Mouse (Mus musculus): ENCODE data around the gene Fam160a1.

Fam160a1 gene

GRCm38 (mm10) chr3:85820839-85821548 is 3.9 kb upstream of the Fam160a1 start:
- DNase-seq: no peak

DNA sequence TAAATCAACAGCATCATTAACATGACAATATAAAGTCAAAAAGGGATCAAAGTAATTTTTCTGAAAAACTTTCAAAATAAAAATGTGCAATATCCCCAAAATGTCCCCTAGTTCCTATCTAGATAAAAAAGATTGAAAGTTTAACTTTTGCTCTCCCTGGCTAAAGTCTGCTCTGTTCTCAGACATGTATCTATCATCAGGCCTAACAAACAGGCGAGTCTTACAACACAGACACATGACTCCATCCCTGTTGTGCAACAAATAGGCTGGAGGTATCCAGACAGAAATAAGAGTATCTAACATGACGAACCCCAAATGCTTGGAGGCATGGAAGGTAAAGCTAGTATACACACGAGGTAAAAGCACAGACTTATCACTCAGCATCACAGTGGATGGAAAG is 2.2 kb upstream of the Fam160a1 start:
- DNase-seq: no peak

GRCm38 (mm10) chr3:85814241-85814640 is 2.9 kb downstream of the Fam160a1 start:
- no peak for DNase-seq

- DNase-seq: no peak
These were observed 3.7 kb downstream of the Fam160a1 start for GRCm38 (mm10) chr3:85813101-85814014.

DNA sequence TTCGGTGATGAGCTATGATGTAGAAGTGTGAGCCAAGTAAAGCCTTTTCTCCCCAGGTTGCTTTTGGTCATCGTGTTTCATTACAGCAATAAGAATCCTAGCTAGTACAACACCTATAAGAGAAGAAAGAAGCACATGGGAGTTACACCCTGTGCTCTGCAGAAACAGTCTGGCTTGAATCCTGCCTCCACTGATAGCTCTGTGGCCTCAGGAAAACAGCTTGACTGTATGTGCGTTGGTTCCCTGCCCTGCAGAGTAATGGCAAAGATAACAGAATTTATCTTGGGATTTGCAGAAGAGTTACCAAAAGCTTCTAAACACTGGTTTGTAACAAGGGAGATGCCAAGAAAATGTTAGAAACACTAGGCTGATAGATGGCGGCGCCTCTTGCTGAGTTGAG is 5.1 kb downstream of the Fam160a1 start:
- DNase-seq: no peak

GRCm38 (mm10) chr3:85793166-85793565 is 23.9 kb downstream of the Fam160a1 start:
- no peak for DNase-seq

GRCm38 (mm10) chr3:85789748-85790147 is 27.3 kb downstream of the Fam160a1 start:
- peak; percentile 6 for DNase-seq

GRCm38 (mm10) chr3:85786501-85786900 is 30.6 kb downstream of the Fam160a1 start:
- no peak for DNase-seq

DNA sequence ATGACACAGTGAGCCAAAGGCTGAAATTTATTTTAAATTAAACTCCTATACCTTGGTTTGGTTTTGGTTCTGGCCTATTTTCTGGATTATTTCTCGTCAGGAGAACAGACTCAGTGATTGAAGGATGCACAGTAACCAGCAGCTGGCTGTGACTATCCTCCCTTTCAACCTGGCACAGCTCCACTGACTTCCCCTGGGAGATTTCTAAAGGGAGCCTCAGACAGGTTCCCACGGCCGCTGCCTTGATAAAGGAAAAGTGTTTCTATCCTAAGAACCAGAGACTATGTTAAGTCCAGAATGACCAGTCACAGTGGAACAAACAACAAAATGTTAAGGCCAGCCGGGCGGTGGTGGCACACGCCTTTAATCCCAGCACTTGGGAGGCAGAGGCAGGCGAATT is 36.2 kb downstream of the Fam160a1 start:
- no peak for DNase-seq

DNA sequence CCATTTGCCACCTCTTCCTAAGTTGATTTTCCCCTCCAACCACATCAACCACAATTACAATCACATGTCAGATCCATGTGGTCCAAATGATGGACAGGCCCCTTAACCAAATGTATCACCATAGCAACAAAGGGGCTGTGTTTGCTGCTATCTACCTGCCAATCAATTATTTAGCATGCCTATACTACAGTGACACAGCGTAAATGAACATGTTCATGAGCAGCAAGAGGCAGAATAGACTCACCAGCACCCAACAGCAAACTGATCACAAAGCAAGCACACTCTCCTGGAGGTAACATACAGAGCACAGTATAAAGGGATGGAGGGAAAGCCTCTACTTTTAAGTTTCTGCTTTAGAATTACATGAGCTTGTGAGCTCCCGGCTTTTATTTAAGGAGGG is 36.8 kb downstream of the Fam160a1 start:
- DNase-seq: no peak

- no peak for DNase-seq
These were observed 39.2 kb downstream of the Fam160a1 start for GRCm38 (mm10) chr3:85777841-85778240.

- no peak for DNase-seq
These were observed 39.7 kb downstream of the Fam160a1 start for GRCm38 (mm10) chr3:85777356-85777755.

- DNase-seq: no peak
These were observed 40.4 kb downstream of the Fam160a1 start for GRCm38 (mm10) chr3:85776707-85777106.

DNA sequence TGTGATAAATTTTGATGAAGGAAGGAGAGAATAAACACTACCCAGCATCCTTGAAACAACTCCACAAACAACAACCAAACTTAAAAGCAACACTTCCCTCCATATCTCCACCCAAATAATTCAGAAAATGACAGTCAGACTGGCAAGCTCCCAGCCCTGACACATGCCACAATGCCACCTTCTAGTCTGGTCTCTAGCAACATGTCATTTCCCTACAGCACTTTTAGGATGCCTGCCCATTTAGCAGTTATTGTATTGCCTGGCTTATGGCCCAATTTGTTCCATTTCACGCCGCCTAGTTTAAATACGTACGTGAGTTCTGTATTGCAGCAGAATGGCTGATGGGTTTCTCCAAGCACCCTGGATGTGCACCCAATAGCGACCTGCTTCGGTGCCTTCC is 41.0 kb downstream of the Fam160a1 start:
- no peak for DNase-seq

DNA sequence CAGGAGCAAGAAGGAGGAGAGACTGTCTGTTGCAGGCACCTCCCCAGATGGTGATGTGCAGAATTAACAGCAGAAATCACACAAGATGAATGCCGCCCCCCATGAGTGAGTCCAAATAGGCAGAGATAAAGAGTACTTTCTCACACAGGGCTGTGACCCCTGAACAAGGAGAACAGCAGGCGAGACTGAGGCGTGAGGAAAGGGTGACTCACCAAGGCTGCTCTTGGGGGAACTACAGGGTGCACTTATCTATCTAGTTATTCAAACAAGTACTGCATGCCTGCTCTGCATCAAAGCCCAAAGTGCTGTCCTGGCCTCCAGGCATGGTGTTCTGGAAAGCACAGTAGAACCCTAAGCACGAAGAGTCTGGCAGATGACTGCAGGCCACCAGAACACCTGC is 43.2 kb downstream of the Fam160a1 start:
- no peak for DNase-seq

DNA sequence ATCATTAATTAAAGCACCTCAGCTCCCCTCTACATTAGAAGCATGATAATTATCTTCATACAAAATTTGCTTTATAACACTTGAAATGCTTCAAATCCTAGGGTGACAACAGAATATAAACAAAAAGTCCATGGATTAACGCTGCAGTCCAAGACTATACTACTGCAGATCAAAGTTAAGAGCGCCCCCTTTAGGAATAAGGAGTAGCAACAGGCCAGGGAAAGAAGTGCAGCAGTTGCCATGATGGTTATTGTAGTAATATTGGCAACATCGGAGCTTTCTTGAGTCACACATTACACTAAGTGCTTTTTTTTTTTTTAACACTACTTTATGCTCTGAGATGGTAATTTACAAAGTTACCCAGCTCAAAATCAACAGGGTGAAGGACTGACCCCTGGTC is 43.7 kb downstream of the Fam160a1 start:
- peak; percentile 41 for DNase-seq

- DNase-seq: no peak
These were observed 52.2 kb downstream of the Fam160a1 start for GRCm38 (mm10) chr3:85764937-85765337.

DNA sequence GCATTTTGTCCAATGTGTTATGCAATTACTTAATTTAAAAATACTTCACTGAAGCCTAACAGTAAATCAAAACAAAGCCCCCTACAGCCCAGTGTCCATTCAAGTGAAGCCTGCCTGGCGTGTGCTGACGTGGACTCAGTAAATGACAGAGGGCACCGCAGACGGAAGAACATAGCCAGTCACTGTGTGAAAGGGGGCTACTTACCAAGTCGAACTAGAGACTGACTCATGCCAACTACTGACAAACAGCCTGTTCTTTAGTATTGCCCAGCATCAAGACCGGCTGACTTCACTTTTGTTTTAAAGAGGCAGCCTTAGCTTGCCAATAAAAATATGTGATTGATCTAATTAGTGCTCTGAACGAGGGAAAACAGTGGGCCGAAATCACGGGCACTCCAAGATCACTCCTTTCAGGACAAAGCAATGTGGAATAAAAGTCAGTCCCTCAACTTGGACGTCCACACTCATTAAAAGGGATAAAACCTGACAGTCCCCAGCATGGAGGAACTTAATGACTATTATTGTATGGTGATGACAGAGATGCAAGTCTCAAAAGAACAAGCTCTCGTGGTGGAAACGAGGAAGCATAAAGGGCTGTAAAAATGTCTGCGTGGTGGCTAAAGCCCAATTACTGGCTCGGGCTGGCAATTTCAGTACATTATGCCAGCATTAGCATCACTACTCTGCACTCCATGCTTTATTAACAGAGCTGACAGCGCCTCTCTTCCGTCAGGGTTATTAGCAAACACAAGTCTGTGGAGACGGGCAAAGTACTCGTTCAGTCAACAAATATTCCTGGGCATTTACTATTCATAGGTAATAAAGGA is 52.9 kb downstream of the Fam160a1 start:
- DNase-seq: no peak

DNA sequence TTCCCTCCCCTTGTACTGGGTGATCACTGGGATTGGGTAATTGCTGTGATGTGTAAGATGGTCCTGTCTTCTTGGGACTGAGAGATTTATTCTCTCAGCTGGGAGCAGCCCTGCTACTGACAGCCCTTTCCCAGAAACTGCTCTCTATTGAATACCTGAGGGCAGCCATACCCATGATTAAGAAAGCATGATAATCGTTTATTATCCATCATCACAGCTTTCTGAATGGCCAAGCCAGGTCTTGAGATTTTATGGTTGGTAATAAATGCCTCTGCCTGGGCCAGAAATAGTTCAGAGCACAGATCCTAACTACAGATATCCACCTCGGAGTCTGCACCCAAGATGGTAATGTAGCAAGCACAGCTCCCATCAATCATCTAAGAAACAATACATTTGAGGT is 59.1 kb downstream of the Fam160a1 start:
- DNase-seq: no peak

DNA sequence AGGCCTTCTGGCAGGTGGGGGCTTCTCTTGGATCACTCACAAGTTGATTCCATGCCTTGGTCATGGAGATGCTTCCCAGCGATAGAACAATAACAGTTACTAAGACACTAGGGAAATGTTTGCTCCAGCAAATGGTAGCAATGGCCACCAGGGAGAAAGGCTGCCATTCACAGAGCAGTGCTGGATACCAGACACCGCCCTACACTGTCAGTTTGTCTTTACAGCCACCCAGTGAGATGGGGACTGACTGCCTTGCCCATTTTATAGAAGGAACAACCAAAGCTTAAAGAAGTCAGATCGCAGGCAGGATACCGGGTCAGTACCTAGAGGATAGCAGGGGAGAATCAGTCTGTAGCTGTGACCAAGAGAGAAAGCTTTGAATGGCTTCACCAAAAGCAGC is 59.7 kb downstream of the Fam160a1 start:
- no peak for DNase-seq

- DNase-seq: no peak
These were observed 67.7 kb downstream of the Fam160a1 start for GRCm38 (mm10) chr3:85749348-85749747.

GRCm38 (mm10) chr3:85748863-85749262 is 68.2 kb downstream of the Fam160a1 start:
- DNase-seq: no peak

GRCm38 (mm10) chr3:85746116-85746515 is 71.0 kb downstream of the Fam160a1 start:
- no peak for DNase-seq

All from cerebellum, adult 9-10 months (tissue).